Mouse (Mus musculus) heart, embryonic 15.5 days (tissue): ENCODE measurements around the gene Cdk2ap2. TPM values are rescaled to one million over a fixed set of nuclear protein-coding genes. Genes with fewer than 3 reads are reported as not detected.
A peak's percentile ranks its signal among the peaks of the same experiment; 100 is the strongest.
"Not testable (repeated sequence)": the region's sequence is repeated elsewhere in the genome, so short reads cannot be mapped to it uniquely, and the experiment has no call there.

ENCODE experiments used
- ATAC-seq: fragments of 200-750 bp; cut with Nextera tagmentation; replicated peaks from 2 replicates; pipeline ENCODE4 v1.8.0; 2017; ENCODE audit warnings: low read depth, moderate TSS enrichment; ENCODE audit not compliant: insufficient number of reproducible peaks, insufficient read depth, low FRiP score
- H3K27ac ChIP-seq: fragments of 300-500 bp; sonication (generic); 2 replicates; pipeline ENCODE4 v1.5.1; 2015; ENCODE audit warnings: mild to moderate bottlenecking, inconsistent platforms
- H3K27me3 ChIP-seq: fragments of 300-500 bp; sonication (generic); 2 replicates; pipeline ENCODE4 v1.6.1; 2015; ENCODE audit warnings: inconsistent platforms
- H3K36me3 ChIP-seq: fragments of 300-500 bp; sonication (generic); 2 replicates; pipeline ENCODE4 v1.6.1; 2015; ENCODE audit warnings: mild to moderate bottlenecking, inconsistent platforms
- H3K4me1 ChIP-seq: fragments of 300-500 bp; sonication (generic); replicated peaks from 2 replicates; pipeline ENCODE4 v1.6.1; 2015; ENCODE audit warnings: inconsistent platforms
- H3K4me2 ChIP-seq: fragments of 300-500 bp; sonication (generic); 2 replicates; pipeline ENCODE4 v1.6.1; 2015; ENCODE audit warnings: inconsistent platforms, mild to moderate bottlenecking, moderate library complexity
- H3K4me3 ChIP-seq: fragments of 300-500 bp; sonication (generic); 2 replicates; pipeline ENCODE4 v1.5.1; 2015; ENCODE audit warnings: mild to moderate bottlenecking, inconsistent platforms
- H3K9ac ChIP-seq: fragments of 300-500 bp; sonication (generic); 2 replicates; pipeline ENCODE4 v1.6.1; 2015; ENCODE audit warnings: mild to moderate bottlenecking, inconsistent platforms
- H3K9me3 ChIP-seq: fragments of 300-500 bp; sonication (generic); replicated peaks from 2 replicates; pipeline ENCODE4 v1.6.1; 2016; ENCODE audit warnings: inconsistent platforms
- WGBS: fragments of 180-500 bp; shearing (Covaris S2); methylation state at CpG from one replicate; pipeline ENCODE4 v1.1.7; 2015; ENCODE audit warnings: mixed read lengths; 5-methylcytosine and 5-hydroxymethylcytosine counted together
- polyA plus RNA-seq: library from polyadenylated mRNA; unstranded; fragments of >200 nt; fragmentation: Nextera tagmentation; extraction: Ambion mirVana; gene quantifications from 2 replicates; pipeline ENCODE4 v1.2.1, GENCODE M21; 2015

Gene Cdk2ap2
- 63.6 and 81.7 TPM in 2 replicates for polyA plus RNA-seq

DNA sequence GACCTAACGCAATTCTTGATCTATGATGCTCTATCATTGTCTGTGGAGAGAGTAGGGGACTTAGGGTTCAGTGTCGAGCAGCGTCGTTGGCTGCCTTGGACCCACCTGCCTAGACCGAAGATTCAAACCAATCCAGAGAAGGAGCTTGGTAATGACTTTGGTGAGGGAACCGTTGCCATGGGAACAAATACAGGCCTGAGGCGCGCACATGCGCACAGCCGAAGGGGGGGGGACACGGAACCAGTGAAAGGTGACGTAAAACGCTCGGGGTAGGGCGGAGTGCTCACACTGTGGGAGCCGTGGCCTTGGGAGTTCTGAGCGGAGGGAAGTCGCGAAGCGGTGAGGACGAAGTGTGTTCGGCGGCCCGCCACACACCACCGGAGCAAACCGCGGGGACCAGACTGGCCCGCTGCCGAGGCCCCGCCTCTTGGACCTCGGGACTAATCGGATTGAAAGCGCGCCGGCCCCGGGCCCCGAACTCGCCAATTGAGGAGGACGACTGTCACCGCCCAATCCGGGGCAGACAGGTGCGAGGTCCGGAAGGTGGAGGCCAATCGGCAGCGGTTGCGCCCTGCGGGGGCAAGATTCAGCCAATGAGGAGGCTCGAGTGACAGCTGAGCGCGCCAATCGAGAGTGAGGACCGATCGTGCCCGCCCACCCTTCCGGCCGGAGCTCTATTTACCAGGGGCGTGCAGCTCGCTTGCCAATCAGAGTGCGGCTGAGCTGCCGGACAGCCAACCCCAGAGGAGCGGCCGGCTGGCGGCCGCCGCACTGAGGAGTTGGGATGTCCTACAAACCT is at the start of gene Cdk2ap2:
Gene Cdk2ap2, plus strand, starts transcription at position 541 of the 799 bp plus-strand sequence.
- Histone ChIP-seq H3K4me1 (peaks cover 44% of the 10 kb centered on the region), H3K27ac (peak within 1 kb of the TSS; percentile 87), H3K4me2 (peak within 1 kb of the TSS; percentile 79), H3K36me3 (no peaks in the 10 kb centered on the region), H3K9ac (peak within 1 kb of the TSS; percentile 59), H3K9me3 (no peaks in the 10 kb centered on the region), H3K4me3 (peak within 1 kb of the TSS; percentile 66), H3K27me3 (peaks cover 11% of the 10 kb centered on the region)
- under 1% methylated on average over 65 of the region's 65 CpGs for WGBS
- peak; percentile 89 for ATAC-seq

DNA sequence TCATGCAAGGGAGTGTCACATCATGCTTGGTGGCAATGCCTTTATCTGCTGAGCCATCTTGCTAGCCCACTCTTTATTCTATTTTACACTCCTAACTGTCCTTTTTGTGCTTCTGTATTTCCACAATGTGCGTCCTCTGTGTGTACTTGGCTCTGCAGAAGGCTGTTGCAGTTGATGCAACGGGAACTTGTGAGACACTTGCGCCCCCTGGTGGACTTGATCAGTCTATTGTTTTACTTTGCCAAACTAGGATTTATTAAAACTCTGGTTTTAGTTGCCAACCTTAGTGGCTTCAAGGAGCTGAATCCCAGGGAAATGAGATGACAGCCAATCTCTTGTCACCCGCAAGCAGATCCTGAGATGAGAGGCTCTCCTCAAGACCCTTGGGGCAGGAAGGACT is 49.1 kb upstream of the Cdk2ap2 start:
- Histone ChIP-seq H3K36me3 (no peaks in the 10 kb centered on the region), H3K27ac (no peak overlapping the region), H3K9me3 (no peaks in the 10 kb centered on the region), H3K4me1 (peaks cover 7% of the 10 kb centered on the region), H3K4me2 (no peak overlapping the region), H3K9ac (no peak overlapping the region), H3K27me3 (no peaks in the 10 kb centered on the region), H3K4me3 (no peak overlapping the region)
- ATAC-seq, result no peak
- 18% methylated on average over 4 of the region's 4 CpGs for WGBS

- H3K9me3 ChIP-seq, H3K4me1 ChIP-seq, H3K4me2 ChIP-seq, H3K27me3 ChIP-seq, H3K4me3 ChIP-seq, H3K36me3 ChIP-seq, H3K27ac ChIP-seq, ATAC-seq, H3K9ac ChIP-seq: not testable (repeated sequence)
- WGBS, result 89% methylated on average over 5 of the region's 5 CpGs
These were observed 47.9 kb upstream of the Cdk2ap2 start for GRCm38 (mm10) chr19:4049069-4049468.

GRCm38 (mm10) chr19:4051016-4051415 is 46.0 kb upstream of the Cdk2ap2 start:
- H3K4me1 ChIP-seq, result peaks cover 14% of the 10 kb centered on the region
- no peaks in the 10 kb centered on the region for H3K9me3 ChIP-seq
- 89% methylated on average over 5 of the region's 5 CpGs for WGBS
- H3K9ac ChIP-seq, result no peak overlapping the region
- no peak for ATAC-seq
- no peaks in the 10 kb centered on the region for H3K27me3 ChIP-seq
- H3K4me2 ChIP-seq, result no peak overlapping the region
- no peak overlapping the region for H3K27ac ChIP-seq
- no peaks in the 10 kb centered on the region for H3K36me3 ChIP-seq
- H3K4me3 ChIP-seq, result no peak overlapping the region

GRCm38 (mm10) chr19:4051741-4052515 is 45.1 kb upstream of the Cdk2ap2 start:
- Histone ChIP-seq H3K27me3 (no peaks in the 10 kb centered on the region), H3K9me3 (no peaks in the 10 kb centered on the region), H3K9ac (no peak overlapping the region), H3K36me3 (no peaks in the 10 kb centered on the region), H3K4me2 (no peak overlapping the region), H3K4me1 (peaks cover 16% of the 10 kb centered on the region), H3K4me3 (no peak overlapping the region), H3K27ac (no peak overlapping the region)
- ATAC-seq, result no peak
- WGBS, result 47% methylated on average over 10 of the region's 10 CpGs

GRCm38 (mm10) chr19:4052516-4053030 is 44.4 kb upstream of the Cdk2ap2 start:
- Histone ChIP-seq H3K9ac (no peak overlapping the region), H3K4me2 (no peak overlapping the region), H3K9me3 (no peaks in the 10 kb centered on the region), H3K4me1 (peaks cover 17% of the 10 kb centered on the region), H3K27me3 (no peaks in the 10 kb centered on the region), H3K27ac (no peak overlapping the region), H3K4me3 (no peak overlapping the region), H3K36me3 (no peaks in the 10 kb centered on the region)
- WGBS, result 70% methylated on average over 5 of the region's 5 CpGs
- no peak for ATAC-seq

- Histone ChIP-seq H3K27ac (no peak overlapping the region), H3K4me3 (no peak overlapping the region), H3K4me1 (peaks cover 21% of the 10 kb centered on the region), H3K4me2 (no peak overlapping the region), H3K27me3 (no peaks in the 10 kb centered on the region), H3K36me3 (no peaks in the 10 kb centered on the region), H3K9ac (no peak overlapping the region), H3K9me3 (no peaks in the 10 kb centered on the region)
- ATAC-seq, result no peak
- WGBS, result 85% methylated on average over 5 of the region's 5 CpGs
These were observed 42.4 kb upstream of the Cdk2ap2 start for GRCm38 (mm10) chr19:4054613-4055012.

- Histone ChIP-seq H3K9ac (no peak overlapping the region), H3K4me1 (peaks cover 21% of the 10 kb centered on the region), H3K36me3 (no peaks in the 10 kb centered on the region), H3K9me3 (no peaks in the 10 kb centered on the region), H3K27me3 (no peaks in the 10 kb centered on the region), H3K4me3 (no peak overlapping the region), H3K27ac (no peak overlapping the region), H3K4me2 (no peak overlapping the region)
- no peak for ATAC-seq
- 69% methylated on average over 8 of the region's 8 CpGs for WGBS
These were observed 41.6 kb upstream of the Cdk2ap2 start for GRCm38 (mm10) chr19:4055216-4055946.

DNA sequence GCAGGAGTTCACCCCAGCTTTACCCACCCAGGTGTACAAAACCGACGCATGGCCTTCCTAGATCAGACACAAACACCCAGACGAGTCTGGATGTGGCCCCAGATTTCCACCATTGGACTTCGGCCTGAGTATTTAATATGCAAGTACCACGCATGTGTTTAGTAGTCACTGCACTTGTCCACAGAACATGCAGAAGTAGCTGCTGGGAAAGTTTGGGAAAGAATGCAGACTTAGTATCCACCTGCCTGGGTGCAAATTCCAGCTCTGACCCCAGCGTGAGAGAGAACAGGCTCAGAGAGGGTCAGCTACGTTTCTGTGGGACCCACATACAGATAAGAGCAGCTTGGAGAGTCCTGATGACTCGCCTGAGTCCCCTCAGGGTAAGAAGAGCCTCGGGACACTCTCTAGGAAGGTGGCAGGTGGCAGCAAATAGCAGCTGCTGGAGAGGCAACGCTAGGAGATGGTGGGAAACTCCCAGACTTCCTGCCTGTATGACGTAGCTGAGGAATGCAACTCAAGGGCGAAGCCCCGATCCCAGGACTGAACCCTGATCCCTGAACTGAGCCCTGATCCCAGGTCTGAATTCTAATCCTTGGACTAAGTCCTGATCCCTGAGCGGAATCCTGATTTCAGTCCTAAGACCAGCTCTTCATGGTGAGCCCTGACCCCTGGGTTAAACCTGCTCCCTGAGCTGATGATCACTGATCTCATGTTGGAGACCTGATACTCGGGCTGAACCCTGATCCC is 40.9 kb upstream of the Cdk2ap2 start:
- no peak overlapping the region for H3K9ac ChIP-seq
- 44% methylated on average over 15 of the region's 15 CpGs for WGBS
- ATAC-seq, result no peak
- no peak overlapping the region for H3K4me2 ChIP-seq
- no peaks in the 10 kb centered on the region for H3K9me3 ChIP-seq
- H3K36me3 ChIP-seq, result no peaks in the 10 kb centered on the region
- no peaks in the 10 kb centered on the region for H3K27me3 ChIP-seq
- no peak overlapping the region for H3K4me3 ChIP-seq
- peaks cover 21% of the 10 kb centered on the region for H3K4me1 ChIP-seq
- H3K27ac ChIP-seq, result 0 out of 2 replicates have a peak overlapping the region, but pooled peaks have one; percentile 16

GRCm38 (mm10) chr19:4056727-4057126 is 40.3 kb upstream of the Cdk2ap2 start:
- Histone ChIP-seq H3K9me3 (no peaks in the 10 kb centered on the region), H3K27ac (0 out of 2 replicates have a peak overlapping the region, but pooled peaks have one; percentile 16), H3K4me1 (peaks cover 21% of the 10 kb centered on the region), H3K4me3 (no peak overlapping the region), H3K36me3 (no peaks in the 10 kb centered on the region), H3K4me2 (no peak overlapping the region), H3K9ac (no peak overlapping the region), H3K27me3 (no peaks in the 10 kb centered on the region)
- WGBS, result 41% methylated on average over 4 of the region's 4 CpGs
- 0 out of 2 replicates have a peak, but pooled peaks have one; percentile 33 for ATAC-seq
